Mouse (Mus musculus) spleen, adult 10 weeks (tissue): Measurements from ENCODE around the gene Serpina9. TPM values are rescaled to one million over a fixed set of nuclear protein-coding genes. Genes with fewer than 3 reads are reported as not detected.

Source experiments
- polyA plus RNA-seq: library from polyadenylated mRNA; stranded (reverse); fragments of 350-450 nt; fragmentation: Illumina TruSeq; extraction: RNeasy Lipid Tissue Mini Kit (QIAGEN cat#74804); gene quantifications from one replicate; pipeline ENCODE4 v1.2.3, GENCODE M21; 2015; ENCODE audit warnings: low replicate concordance; ENCODE audit not compliant: insufficient read depth

The Serpina9 gene
- 0.15 TPM for polyA plus RNA-seq

GRCm38 (mm10) chr12:104013620-104014019 lies at the start of gene Serpina9:
Gene Serpina9 (minus strand): TSS chr12:104013755.

GRCm38 (mm10) chr12:104044343-104044742 lies 30.8 kb upstream of the Serpina9 start, which contains the start of gene Serpina12:
Gene Serpina12 (minus strand): TSS chr12:104044443.

GRCm38 (mm10) chr12:103989857-103990256 lies 23.7 kb downstream of the Serpina9 start, which contains the start of gene Serpina11:
Gene Serpina11 (minus strand): TSS chr12:103989957.

GRCm38 (mm10) chr12:103958798-103959197 lies 54.8 kb downstream of the Serpina9 start, which contains the start of gene Serpina1e:
Gene Serpina1e (minus strand): TSS chr12:103958975.

Other genes with a start within 250 kb of the Serpina9 start
- 0.39 TPM for gene Serpina1d, start 240.2 kb downstream of the Serpina9 start, polyA plus RNA-seq
- 6.7 TPM for gene Serpina1b, start 183.4 kb downstream of the Serpina9 start, polyA plus RNA-seq
- gene Serpina1a, start 150.2 kb downstream of the Serpina9 start, polyA plus RNA-seq: 0.65 TPM
- gene Serpina1c, start 108.9 kb downstream of the Serpina9 start, polyA plus RNA-seq: 2.2 TPM
- gene Serpina1e, start 54.8 kb downstream of the Serpina9 start, polyA plus RNA-seq: 2.5 TPM
- gene Serpina11, start 23.8 kb downstream of the Serpina9 start, polyA plus RNA-seq: 0.28 TPM
- gene Serpina12, start 30.7 kb upstream of the Serpina9 start, polyA plus RNA-seq: 0.23 TPM
- gene Serpina5, start 87.4 kb upstream of the Serpina9 start, polyA plus RNA-seq: not detected
- not detected for gene Serpina3a, start 99.0 kb upstream of the Serpina9 start, polyA plus RNA-seq
- 0.65 TPM for gene Serpina3b, start 114.2 kb upstream of the Serpina9 start, polyA plus RNA-seq
- gene Serpina3c, start 140.1 kb upstream of the Serpina9 start, polyA plus RNA-seq: 1.0 TPM
- 16.8 TPM for gene Serpina3f, start 200.8 kb upstream of the Serpina9 start, polyA plus RNA-seq
- 257 TPM for gene Serpina3g, start 222.5 kb upstream of the Serpina9 start, polyA plus RNA-seq
- 2.7 TPM for gene Serpina3i, start 249.4 kb upstream of the Serpina9 start, polyA plus RNA-seq